Mouse (Mus musculus) kidney, postnatal 4 days (tissue): ENCODE measurements around the gene Rchy1.

Experiments
- DNase-seq, 2 experiments: peaks; one replicate each; pipeline ENCODE4 v3.0.0; 2021; ENCODE audit warnings: mixed read lengths in 2 of 2

The Rchy1 gene

DNA sequence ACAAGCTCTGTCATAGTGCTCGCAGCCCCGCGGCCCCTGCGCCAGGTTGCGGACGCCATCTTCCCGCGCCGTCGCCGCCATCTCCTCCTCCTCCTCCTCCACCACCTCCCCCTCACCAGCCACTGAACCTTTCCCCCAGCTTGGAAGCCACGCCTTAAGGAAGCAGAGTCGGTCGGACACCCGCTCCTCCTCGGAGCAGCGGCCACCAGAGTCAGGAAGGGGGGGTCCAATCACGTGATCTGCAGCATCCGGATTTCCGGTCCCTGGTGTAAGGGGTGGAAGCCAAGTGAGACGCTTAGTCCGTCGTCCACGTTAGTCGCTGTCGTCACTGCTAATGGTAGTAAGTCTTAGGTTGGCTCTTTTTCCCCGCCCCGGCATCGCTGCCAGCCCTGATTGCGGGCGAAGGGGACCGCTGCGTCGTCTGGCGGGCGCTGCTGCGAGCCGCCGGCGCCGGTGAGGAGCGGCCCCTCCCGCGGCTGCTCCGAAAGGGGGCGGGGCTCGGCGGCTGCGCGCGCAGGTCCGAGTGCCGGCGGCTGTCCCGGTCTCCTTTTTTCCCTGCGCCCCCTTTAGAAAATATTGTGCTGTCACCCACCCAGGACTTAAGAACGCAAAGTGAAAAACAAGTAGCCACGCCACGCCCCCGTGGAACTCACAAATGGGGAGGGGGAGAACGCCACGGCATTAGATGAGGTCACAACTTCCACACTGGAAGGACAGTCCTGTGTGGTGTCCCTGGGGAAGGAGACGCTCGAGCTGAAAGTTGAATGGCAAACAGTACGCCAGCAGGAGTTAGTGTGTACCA lies at the start of gene Rchy1:
Rchy1 (minus strand) TSS at position 430 of the 802 bp plus-strand sequence.
- peak; percentile 94 to 96 for DNase-seq

DNA sequence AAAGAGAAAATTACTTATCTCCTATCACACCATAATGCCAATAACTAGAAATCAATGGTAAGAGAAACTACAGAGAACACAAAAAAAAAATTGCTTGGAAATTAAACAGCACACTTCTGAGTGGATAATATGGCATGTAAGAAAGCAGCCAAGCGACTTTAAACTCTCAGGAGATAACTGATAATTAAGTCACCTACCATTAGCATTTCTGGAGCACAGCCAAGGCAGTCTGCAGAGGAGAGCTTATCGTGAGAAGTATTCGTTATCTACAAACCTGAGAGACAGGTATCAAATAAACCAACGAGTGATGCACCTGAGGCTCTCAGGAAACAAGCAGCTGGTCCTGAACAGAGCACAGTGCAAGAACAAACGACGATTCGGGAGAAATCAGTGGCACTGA lies 48.9 kb upstream of the Rchy1 start:
- no peak for DNase-seq

DNA sequence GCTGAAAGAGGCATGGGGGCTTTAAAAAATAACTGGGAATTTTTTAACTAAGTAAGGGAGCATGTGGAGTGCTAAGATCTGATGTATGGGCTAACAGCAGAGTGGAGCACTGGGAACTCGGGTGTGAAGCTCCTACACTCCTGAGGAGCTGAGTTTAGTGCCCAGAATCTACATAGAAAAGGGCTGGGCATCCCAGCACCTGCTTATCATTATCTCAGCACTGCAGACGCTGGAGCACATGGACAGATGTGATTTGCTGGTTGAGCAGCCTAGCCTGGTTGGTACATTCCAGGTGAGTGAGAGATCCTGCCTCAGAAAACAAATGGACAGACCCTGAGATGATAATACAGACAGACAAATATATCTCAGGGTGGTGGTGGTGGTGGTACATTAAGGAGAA lies 47.0 kb upstream of the Rchy1 start:
- DNase-seq: no peak

DNA sequence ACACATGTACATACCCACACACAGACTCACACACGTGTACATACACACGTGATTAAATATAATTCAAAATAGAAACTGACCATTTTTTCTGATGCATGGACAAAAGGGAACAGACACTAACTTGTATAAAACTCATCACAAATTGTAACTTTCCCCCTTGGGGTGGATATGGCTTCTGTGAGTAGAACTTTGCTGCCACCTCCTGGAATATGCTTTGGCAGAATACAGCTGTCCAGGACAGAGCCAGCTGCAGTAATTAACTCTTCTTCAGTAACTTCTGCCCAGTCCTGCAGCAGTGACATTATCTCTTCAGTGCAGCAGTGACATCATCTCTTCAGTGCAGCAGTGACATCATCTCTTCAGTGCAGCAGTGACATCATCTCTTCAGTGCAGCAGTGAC lies 40.1 kb upstream of the Rchy1 start:
- DNase-seq: peak; percentile 29 to 37

GRCm38 (mm10) chr5:92000770-92001169 lies 37.9 kb upstream of the Rchy1 start:
- DNase-seq: peak; percentile 22 to 47

- peak; percentile 21 to 38 for DNase-seq
These were observed 31.7 kb upstream of the Rchy1 start for GRCm38 (mm10) chr5:91994546-91994945.

- DNase-seq: no peak
These were observed 30.2 kb upstream of the Rchy1 start for GRCm38 (mm10) chr5:91993061-91993460.

DNA sequence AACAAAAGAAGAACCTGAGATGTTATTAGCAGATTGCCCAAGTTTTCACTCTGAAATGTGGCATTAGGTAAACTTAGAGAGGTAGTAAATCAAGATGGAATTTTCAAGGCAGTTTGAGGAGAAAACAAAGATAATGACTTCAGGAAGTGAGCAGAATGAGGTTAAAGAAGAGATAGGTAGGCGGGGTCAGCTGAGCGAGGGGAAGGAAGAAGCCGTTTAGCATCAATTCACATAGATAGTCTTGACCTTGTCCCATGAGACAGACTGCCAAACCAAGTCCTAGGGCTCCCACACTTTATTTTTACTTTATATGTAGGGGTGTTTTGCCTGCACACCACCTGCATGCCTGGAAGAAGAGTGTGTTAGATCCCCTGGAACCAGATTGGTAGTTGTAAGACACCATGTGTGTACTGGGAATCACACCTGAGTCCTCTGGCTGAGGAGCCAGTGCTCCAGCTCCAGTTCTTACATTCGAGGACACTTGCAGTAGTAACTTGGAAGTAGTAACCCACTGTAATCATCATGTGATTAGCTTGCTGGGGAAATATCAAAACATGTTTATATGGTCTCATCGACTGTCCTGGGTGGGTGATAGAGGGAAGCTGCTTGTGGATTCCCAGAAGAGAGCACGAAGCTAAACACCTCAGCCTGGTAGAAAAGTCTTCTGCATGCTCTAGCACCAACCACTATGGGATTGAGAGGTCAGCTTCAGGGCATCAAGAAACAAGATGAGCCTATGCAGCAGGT lies 28.5 kb upstream of the Rchy1 start:
- no peak for DNase-seq

GRCm38 (mm10) chr5:91989261-91989660 lies 26.4 kb upstream of the Rchy1 start:
- no peak for DNase-seq

DNA sequence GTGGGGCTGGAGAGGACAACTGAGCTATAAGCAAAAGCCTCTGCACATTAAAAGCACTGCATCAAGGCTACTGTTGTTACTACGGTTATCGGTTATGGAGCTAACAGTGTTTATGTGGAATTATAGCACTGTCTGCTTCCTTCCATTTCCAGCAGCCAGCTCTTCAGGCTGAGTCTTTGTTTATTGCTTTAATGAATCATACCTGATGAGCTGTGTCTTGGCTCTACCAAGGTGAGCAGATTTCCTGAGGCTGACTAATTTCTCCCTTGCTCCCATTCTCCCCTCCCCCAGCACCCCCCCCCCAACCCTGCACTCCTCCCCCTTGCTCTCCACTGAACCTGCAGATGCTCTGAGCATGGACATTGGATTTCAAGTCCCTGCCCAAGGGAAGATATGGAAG lies 24.9 kb upstream of the Rchy1 start:
- DNase-seq: no peak

- no peak for DNase-seq
These were observed 24.4 kb upstream of the Rchy1 start, which contains the start of gene Odaph for GRCm38 (mm10) chr5:91987236-91987635. Gene Odaph (plus strand): TSS chr5:91987475.

GRCm38 (mm10) chr5:91985721-91986120 lies 22.9 kb upstream of the Rchy1 start:
- no peak for DNase-seq

DNA sequence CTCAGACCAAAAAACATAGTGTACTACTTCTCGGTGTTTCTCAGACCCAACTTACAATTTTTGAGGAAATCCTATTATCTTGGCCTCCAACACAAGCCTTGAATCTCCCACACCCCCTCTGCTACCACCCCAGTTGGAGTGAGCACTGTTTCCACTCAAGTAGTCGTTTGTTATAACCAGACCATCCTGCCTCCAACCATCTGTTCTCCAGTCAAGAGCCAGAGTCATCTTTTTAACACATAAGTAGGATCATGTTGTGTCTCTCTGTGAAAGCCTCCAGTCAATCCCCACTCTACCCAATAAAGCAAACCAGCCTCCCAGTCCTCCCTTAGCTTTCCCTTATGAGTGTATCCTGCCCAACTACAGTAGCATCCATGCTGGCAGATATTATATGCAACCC lies 20.6 kb upstream of the Rchy1 start:
- DNase-seq: no peak

DNA sequence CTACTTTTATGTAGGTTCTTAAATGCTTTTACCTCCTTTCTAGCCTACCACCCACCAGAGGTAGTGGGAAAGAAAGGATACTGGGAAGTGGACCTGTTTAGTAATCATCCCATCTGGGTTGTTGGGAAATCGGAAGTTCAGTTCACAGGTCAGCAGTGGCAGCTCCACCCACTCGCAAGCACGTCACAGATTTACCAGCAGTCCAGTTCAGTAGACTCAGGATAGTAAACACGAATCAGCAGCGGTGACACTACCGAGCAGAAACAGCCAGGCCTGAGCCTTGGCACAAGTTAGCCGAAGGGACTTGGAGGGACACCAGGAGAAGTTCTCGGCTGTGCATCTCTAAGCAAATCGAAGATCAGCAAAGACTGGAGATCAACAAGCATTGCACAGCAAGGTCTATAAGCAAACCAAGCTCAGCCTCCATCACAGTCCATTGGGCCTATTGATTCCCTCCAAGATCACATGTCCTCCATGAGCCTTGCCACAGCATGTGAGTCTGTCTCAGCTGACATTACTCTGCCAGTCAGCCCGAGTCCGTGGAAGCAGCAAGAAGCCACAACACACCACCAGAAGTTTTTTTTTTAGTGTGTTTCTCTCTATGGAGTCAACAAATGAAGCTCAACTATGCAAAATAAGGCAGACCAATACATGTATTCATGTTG lies 18.4 kb upstream of the Rchy1 start:
- DNase-seq: no peak

- no peak for DNase-seq
These were observed 14.5 kb upstream of the Rchy1 start for GRCm38 (mm10) chr5:91977397-91977770.

DNA sequence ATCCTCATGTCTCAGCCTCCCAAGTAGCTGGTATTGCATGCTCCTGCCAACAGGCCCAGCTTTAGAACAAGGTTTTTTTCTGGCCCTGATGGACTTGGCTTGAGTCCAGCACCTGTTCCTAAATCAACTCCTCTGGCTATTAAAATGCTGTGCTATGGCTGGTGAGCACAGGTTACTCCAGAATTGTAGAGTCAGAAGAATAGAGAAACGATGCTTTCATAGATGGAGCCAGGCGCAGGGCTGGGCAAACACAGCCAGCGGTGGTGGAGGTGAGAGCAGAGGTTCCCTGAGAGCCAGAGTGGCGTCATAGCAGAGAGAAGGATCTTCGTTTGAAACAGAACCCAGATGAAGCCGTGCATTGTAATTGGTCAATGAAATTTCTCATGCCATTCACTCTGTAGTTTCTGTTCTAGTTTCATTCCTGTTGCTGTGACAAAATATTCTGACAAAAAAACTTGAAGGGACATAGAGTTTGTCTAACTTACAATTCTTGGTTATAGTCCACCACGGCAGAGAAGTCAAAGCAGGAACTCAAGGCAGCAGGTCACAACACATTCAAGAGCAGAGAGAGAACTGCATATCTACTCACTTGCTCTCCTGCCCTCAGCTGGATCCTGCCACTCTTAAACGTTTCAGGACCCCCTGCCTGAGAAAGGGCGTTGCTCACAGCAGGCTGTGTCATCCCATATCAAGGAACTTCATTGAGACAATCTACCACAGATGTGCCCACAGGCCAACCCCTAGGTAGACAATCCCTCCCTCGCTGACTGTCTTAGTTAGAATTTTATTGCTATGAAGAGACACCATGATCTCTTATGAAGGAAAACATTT lies 13.9 kb upstream of the Rchy1 start:
- DNase-seq: no peak

DNA sequence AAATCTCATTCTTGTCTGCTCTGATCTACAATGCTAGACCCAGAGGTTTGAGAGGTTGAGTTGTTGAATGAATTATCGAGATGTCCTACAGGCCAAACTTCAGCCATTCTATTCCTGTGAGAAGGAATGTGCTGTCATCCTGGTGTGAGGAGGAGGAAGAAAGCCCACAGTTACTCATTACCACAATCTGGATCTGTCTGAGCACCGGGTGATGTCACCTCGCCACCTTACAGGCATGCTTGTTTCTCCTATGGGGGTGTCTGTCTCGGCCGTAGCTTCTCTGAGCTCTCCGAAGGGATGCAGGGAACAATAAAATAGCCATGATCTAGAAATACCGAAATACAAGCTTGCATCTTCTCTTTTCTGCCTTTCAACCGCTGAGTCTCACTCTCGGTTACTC lies 12.9 kb upstream of the Rchy1 start:
- no peak for DNase-seq

GRCm38 (mm10) chr5:91974002-91974401 lies 11.1 kb upstream of the Rchy1 start:
- no peak for DNase-seq

- DNase-seq: no peak
These were observed 9.2 kb upstream of the Rchy1 start for GRCm38 (mm10) chr5:91972046-91972445.

DNA sequence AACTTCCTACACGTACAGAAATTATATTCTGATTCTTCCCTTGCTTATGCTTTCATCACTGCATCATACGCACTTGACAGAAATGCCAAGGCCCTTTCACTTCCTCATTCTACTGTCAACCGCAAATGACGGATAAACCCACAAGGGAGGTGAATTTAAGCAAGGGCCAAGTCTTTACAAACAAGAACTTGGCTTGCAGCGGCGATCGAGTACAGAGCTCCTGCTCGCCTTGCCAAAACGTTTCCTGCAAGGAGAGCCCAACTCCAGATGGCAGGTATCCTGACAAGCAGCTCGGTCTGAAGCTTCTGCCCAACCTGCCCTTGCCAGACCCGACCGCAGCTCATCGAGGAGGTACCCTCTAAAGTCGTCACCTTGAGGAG lies 619 bp downstream of the Rchy1 start:
- no peak for DNase-seq

- no peak for DNase-seq
These were observed 1.5 kb downstream of the Rchy1 start for GRCm38 (mm10) chr5:91961370-91961769.

DNA sequence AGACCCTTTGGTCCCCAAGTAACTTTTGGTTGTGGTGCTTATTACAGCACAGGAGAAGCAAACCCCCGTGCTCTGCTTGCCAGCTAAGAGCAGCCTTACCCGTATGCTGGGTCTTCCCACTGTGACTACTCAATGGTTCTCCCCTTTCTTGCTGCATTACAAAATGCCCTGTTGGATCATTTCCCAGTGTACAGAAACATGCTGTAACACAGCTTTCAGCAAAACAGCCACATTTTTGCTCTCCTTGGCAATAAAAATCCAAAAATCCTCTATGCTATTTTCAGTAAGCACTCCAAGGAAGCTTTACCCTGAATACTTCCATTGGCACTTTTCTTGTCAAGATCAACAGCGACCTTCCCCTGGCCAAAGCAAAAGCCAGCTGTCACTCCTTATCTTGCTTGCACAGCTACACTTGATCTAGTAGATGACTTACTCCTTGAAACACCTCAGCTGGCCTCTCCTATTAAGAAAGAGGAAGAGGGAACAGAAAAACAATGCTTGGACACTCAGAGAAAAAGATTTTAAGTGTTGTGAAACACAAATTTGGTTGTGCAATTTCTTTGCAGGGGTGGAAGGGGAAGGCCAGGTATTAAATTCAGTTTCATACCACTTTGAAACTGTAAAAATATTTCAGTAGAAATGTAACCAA lies 2.1 kb downstream of the Rchy1 start:
- DNase-seq: no peak
